Mouse (Mus musculus) spleen, adult 12 weeks (tissue): ENCODE measurements around the gene Gm20388.

ENCODE experiments used
- DNase-seq: peaks from one replicate; pipeline ENCODE4 v3.0.0; 2022; ENCODE audit warnings: low spot score

Gm20388 gene

DNA sequence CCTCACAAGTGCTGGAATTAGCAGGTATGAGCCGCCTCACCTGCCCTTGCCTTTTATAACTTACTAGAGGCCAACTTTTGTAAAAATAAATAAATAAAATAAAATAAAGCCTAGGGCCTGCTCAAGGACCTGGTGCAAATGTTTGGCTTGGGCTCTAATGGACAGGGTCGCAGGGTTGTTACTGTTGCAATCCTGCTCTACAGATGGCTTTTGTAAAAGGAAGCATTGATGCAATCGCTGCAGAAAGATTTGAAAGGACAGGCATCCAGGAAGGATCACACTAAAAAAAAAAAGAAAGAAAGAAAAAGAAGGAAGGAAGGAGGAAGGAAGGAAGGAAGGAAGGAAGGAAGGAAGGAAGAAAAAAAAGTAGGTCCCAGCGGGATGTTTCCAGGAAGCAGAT is 3949.7 kb downstream of the Gm20388 start:
- DNase-seq, result no peak

DNA sequence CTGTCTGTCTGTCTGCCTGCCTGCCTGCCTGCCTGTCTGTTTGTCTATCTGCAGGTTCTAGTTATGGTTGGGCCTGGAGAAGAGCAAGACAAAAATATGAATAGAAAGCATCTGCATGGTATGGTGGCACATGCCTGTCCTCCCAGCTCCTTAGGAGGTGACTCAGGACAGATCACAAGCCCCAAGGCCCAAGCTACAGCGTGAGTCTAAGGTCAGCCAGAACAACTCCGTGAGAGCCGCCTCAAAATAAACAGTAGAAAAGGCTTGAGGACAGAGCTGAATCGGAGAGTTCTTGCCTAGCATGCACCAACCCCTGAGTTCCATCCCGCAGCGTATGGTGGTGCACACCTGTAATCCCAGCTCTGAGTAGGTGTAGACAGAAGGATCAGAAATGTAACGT is 3955.1 kb downstream of the Gm20388 start:
- no peak for DNase-seq

DNA sequence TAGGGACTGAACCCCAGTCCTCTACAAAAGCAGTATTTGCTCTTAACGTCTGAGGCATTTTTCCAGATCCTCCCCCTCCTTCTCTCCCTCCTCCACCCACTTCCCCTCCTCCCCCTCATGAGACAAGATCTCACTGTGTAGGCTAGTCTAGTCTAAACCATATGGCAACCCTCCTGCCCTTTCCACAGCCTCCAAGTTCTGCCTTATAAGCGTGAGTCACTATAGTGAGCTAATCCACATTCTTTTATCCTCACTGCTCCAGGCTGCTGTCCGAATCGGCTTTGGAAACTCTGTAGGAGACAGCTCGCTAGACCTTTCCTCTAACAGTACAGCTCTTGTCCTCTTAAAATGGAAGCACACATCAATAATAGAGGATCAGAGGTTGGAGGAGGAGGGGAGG is 3956.3 kb downstream of the Gm20388 start:
- DNase-seq, result no peak

DNA sequence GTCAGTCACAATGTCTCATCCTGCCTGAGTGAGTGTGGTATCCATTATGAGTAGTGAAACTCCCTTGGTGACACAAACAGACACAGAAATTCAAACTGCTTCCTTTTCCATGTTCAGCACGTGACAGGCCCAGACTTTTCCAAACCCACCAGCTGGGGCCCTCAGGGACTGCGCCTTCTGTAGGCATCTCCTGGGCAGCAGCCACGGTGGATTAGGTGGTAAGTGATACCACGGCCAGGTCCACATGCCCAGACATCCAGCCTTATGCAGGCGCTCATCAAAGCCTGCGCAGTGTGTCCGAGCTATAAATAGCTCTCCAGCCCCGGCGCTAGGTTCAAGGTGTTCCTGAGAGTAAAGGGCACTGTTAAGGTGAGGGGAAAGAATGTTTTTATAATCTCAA is 3961.4 kb downstream of the Gm20388 start:
- no peak for DNase-seq

DNA sequence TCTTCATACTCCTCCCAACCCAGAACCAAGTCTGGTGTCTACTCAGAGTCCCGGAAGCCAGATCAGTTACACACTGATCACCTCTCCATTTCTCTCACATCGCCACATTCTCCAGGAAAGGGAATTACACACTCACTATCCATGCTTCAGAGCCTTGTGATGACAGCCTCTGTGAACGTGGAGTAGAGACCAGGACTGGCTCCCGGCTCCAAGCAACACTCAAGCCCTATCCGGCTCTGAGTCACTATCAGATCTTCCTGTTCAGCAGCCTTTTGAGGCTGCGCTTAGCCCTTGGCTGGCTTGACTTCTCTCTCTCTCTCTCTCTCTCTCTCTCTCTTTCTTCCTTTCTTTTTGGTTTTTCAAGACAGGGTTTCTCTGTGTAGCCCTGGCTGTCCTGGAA is 3962.7 kb downstream of the Gm20388 start:
- no peak for DNase-seq

DNA sequence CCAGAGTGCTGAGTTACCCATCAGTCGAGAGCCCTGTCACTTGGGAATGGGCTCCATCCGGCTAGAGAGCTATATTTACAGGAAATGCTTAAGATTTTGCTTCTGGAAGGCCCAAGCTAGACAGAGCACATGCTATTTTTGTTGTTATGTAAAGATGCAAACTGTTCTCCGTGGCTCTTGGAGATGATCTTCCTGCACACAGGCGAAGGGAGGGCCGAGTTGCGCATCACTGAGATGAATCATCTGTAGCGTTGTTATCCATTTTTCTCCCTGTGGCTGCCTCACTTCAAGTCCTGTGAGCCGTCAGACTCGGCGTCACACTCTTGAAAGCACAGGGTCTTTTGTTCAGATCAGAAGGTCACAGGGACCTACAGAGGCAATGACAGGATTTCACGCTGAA is 3963.7 kb downstream of the Gm20388 start:
- no peak for DNase-seq

DNA sequence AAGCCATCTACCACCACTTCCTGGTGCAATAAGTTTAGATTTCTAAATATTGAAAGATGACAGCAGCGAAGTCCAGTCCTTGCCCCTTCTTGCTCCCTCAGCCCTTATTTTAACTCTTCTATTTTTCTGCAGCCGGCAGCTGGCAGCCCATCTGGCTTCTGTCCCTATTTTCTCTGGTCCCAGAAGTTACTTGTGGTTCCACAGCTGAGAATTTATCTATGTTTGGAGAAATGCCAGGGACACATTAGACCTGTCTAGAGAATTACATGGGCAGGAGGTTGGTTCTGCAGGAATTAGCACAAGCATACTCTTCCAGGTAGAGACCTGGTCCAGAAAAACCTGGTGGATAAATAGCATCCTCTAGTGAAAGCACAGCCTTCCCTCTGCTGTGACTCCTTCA is 3967.2 kb downstream of the Gm20388 start:
- no peak for DNase-seq

DNA sequence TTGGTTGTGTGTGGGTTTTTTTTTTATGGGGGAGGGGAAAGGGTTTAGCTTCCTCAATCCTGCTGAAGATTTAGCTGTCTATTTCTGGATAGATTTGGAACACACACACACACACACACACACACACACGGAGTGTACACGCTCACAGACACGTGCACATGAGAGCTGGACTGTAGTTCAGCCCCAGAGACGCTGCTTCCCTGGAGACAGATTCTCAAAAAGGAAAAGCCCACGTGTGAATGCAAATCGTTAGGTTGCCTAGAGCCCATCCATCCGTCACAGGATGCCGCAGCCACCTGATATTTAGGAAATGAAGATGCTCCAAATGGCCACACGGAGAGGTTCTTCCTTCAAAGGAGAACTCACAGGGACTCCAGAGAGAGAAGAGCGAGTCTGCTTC is 3969.6 kb downstream of the Gm20388 start:
- no peak for DNase-seq

DNA sequence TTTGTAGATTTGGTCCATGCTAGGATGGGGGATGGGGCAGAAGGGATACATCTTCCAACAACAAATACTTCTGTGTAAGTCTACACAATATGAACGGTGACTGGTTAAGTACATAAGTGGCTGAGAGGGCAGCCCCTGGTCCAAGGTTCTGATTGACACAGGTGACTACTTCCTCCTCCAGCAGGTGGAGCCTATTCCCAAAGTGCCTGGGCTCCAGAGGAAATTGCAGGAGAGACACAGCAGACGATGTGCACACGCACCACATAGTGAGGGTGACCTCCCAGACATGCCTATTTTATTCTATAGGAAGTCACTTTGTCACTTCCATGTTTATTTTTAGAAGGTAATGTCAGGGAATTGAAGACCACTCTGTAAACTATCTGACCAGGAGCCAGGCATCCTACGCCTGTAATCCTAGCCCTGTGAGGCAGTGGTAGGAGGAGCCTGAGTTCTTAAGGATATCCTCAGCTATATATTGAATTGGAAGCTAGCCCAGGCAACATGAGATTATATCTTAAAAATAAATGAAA is 3970.2 kb downstream of the Gm20388 start:
- no peak for DNase-seq

DNA sequence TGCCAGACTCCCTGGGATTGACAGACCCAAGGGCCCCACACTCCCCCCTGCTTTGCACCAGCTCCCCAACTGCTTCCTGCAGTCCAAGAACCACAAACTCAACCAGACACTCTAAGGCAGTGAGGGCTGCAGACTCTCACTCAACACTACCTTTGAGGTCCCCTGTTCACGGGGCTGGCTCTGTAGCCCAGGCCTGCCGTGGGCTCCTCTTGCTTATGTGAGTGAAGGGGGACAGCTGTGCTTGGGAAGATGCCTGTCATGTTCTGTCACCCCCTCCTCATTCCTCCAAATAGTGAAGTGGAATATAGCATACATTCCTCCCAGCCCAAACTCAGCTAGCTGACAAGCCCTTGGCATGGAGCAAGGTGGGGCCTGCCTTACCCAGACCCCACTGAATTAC is 3971.8 kb downstream of the Gm20388 start:
- no peak for DNase-seq

DNA sequence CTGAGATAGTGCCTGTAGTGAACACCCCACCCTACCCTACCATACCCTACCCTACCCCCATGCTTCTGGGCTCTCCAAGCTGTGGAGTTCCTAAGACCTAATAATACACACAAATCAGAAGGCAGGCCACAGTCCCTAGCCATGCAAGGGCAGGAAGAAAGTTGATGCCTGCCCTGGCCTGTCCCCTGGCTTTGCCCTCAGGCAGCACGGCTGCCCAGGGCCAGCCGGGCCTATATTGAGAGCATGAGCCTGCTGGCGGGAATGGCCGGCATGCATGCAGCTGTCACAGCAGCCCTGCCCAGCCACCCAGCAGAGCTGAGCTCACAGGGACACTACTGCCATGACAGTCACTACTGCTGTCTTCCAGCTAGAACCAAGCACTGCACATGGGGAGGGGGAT is 3972.5 kb downstream of the Gm20388 start:
- DNase-seq, result no peak

DNA sequence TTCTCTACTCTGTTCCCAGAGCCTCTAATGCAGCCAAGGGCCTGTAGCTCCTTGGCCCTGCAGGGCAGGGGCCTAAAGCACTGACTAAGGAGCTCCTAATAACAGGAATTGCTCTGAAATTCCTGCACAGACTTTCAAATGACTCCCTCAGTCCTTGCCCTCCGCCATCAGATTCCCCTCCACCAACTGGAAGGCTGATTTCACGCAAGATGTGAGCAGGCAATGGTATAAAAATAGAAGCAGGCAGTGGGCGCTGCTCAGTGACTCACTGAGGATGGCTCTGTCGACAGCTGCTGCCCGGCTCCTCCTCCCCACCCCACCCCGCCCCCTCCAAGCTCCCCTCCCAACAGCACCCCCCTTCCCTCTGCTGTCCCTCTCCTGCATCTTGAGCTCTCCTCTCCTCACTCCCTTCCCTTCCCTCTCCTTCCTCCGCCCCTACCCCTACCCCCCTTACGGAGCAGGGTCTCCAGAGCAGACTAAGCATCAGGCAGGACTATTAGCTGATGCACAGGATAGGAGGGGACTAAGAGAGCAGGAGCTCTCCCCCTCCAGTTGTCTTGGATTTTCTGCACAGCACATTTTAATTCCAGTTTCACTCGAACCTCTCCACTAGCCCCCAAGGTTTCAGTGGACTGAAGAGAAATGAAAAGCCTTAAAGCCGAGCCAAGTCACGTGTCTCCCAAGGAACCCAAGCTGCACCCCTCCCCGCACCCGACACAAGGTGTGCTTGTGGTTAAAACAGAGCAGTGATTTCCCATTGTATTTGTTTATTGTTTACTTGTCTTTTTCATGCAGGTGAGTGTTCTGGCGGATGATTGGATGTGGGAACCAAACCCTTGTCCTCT is 3974.3 kb downstream of the Gm20388 start:
- DNase-seq, result no peak

DNA sequence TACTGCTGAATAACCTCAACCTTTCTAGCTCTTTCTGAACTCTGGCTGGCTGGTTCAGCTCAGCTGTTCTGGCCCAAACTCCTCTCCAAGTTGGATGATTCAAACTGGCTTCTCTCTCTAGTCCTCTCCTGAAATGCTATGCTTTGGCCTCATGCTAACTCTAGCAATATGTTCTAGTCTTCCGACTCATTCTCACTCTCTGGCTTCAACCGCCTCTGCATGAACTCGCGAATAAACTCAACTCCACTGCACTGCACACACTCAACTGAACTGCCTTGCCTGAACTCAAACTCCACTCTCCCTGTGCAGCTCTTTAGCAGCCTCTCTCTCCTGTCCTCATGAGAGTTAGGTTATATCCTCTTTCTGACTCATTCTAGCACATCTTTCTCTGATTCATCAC is 3976.5 kb downstream of the Gm20388 start:
- DNase-seq, result no peak

DNA sequence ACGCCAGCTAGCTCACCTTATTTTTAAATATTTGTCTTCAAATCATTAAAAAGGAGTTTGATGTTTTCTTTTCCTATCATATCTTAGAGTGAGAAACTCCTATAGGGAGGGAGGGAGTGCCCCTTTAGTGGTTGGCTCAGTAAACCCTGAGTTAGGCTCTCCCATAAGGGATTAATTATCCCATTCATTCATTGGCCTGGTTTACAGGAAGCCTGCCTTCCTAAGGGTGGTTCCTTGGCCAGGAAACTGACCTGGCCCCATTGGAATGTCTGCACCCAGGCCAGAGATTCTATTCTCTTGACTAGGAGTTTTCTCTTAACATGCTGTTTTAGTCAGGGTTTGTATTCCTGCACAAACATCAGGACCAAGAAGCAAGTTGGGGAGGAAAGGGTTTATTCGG is 3977.3 kb downstream of the Gm20388 start:
- no peak for DNase-seq

DNA sequence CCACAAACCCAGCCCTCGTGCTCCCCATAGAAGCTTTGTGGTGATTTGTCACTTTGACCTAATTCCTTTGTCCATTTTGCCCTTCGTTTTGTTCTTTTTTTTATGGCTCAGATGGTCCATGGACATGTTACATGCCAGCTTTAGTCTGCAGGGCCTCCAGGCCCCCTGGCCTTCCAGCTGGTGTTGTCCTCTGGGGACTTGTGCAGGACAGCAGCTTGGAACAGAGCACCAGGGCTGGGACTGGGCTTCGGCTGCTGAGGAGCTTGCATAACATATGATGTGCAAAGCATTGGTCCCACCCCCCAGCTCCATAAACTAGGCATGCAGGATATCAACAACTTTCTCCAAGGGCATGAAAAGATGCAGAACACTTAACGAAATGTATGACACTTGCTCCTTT is 3979.2 kb downstream of the Gm20388 start:
- no peak for DNase-seq

DNA sequence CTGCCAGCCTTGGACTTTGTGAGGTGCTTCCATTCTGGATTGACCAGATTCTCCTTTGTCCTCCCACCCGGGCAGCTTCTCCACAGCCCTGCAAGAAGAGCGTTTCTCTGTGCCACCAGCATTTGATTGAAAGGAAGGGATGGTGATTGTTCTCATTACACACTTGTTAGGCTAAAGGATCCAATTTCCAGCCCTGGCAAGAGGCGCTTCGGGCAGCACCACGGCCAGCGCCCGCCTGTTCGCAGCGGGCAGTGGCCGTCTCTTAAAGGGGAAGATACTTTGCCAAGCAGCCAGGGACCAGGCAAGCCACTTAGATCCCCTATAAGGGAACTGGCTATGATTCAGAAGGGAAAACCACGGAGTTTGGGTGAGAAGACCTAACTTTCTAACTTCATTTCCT is 3980.6 kb downstream of the Gm20388 start:
- no peak for DNase-seq

DNA sequence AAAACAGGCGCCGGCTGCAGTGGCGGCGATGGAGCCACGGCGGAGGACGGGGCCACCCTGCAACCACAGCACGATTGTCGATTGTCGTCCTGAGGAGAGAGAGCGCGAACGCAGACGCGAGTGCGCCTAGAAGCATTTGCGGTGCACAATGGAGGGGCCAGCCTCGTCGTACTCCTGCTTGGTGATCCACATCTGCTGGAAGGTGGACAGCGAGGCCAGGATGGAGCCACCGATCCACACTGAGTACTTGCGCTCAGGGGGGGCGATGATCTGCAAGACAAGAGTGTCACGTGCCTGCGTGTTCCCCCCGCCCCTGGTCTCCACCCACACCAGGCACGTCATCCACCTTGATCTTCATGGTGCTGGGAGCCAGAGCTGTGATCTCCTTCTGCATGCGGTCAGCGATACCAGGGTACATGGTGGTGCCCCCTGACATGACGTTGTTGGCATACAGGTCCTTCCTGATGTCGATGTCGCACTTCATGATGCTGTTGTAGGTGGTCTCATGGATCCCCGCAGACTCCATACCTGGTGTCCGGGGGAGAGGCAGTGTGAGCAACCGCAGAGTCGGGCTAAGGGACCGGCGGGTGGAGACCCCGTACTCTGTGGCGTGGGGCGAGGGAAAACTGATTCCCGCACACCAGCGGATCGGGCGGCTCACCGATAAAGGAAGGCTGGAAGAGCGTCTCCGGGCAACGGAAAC is 3981.4 kb downstream of the Gm20388 start:
- DNase-seq, result no peak

DNA sequence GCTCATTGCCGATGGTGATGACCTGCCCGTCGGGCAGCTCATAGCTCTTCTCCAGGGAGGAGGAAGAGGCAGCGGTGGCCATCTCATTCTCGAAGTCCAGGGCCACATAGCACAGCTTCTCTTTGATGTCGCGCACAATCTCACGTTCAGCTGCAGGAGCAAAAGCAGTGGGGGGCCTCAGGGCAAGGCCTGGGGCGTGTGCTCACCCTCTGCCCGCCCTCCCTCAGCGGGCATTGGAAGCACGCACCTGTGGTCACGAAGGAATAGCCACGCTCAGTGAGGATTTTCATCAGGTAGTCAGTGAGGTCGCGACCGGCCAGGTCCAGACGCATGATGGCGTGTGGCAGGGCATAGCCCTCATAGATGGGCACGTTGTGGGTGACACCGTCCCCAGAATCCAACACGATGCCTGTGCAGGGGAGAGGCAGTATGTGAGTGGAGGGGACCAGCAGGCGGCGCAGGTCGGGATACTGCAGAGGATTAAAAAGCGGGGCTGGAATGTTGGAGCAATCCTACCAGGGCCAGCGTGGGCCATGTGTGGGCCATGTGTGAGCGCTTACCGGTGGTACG is 3982.0 kb downstream of the Gm20388 start:
- DNase-seq, result no peak

DNA sequence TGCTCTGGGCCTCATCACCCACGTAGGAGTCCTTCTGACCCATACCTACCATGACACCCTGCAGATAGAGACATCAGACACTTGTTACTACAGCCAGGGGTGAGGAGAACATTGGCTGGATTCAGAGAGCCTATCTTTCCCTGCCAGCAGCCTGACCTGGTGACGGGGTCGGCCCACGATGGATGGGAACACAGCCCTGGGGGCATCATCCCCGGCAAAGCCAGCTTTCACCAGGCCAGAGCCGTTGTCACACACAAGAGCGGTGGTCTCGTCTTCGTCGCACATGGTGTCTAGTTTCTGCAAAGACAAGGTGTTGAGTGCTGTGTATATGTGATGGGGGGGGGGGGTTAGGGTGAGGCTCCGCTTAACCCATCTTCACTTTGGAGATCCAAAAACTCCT is 3982.8 kb downstream of the Gm20388 start:
- no peak for DNase-seq

DNA sequence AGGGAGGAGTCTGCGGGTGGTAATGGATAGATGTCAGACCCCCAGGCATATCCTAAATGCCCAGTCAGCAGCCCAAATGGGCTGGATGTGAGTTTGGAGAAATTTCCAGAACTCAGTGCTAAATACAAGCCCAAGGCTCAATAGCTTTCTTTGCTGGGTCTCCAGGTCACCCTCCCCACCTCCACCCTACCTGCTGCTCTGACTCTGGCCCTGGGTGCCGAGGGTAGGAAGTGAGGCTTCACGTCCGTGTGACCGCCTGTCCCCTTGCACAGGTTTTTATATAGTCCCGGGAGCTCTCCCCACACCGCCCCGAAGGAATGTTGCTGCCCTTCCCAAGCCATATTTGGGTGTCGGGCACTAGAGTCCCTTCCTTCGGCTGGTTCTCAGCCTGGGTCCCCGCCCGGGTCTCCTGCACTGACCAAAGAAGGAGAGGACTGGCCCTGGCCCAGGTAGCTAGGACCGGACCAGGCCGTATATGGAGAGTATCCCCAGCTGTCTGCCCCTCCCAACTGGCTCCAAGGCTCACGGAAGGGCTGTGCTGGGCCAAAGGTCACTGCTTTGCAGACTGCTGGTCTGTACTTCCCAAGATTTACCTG is 3984.0 kb downstream of the Gm20388 start, which contains the start of gene Acta1:
Gene Acta1 (minus strand): TSS at position 250 of the 596 bp plus-strand sequence.
- no peak for DNase-seq

DNA sequence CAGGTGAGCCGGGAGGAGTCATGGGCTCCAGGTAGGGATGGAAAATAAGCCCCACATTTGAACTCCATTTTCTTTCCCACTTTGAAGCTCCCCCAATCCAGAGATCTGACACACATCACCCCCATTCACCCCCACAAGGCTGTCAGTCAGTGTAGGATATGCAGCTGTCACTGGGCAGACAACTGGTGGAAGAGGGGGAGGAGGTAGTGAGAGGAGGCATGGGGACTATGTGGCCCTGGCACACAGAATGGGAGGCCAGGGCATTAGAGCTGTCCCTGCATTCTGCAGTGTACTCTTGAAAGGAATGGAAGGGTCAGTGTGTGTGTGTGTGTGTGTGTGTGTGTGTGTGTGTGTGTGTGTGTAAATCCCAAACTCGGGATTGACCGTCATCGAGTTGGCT is 3984.6 kb downstream of the Gm20388 start:
- no peak for DNase-seq

DNA sequence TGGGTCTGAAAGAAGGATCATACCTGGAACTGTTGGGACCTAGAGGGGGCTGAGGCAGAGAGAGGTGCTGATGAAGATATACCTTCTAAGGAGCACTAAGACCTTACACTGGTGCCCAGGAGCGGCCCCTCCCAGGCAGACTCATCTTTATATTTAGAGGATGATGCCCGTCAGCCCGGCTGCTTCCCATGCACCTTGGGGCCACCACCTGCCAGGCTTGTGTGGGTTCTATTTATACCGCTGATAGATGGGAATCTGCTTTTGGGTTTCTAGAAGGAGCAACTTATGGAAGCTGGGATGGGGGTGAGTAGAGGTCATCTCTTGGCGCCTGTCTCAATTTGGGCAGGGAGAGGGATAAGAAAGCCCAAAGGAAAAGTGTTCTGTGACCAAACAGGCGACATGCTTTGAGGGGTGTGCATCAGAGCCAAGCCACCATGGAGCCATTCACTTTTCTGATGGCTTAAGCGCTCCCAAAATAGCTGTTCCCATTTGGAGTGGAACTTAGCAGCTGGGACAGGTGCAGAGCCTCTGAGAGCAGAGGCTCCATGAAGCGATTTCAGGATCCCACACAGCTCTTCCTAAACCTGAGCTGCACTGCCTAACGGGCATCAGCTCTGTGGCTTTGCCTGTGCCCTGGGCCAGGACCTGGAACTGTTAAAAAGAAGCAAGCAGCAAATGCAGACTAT is 3985.2 kb downstream of the Gm20388 start:
- no peak for DNase-seq
